Mouse (Mus musculus): Measurements from ENCODE around the gene St3gal3. TPM values are rescaled to one million over a fixed set of nuclear protein-coding genes. Genes with fewer than 3 reads are reported as not detected.

The St3gal3 gene
- polyA plus RNA-seq, 1 experiment = 6.8 TPM

GRCm38 (mm10) chr4:117912131-117912561 is 222.6 kb downstream of the St3gal3 start:
- 91% methylated on average over 13 of the region's 13 CpGs for WGBS
- no peaks in the 10 kb centered on the region; the same call in 1 of the 2 replicates for H3K4me1 ChIP-seq (ENCODE audit: control insufficient read depth, insufficient read depth, low read length)
- H3K27ac ChIP-seq (ENCODE audit: control insufficient read depth, insufficient read depth, low read depth, low read length, poor library complexity) = no peak overlapping the region
- no peak overlapping the region for H3K4me3 ChIP-seq (replicated peaks; ENCODE audit: control insufficient read depth, low read depth, low read length)
- TF ChIP-seq POLR2A (IDR thresholded peaks at IDR 0.05; ENCODE audit: borderline replicate concordance, control insufficient read depth, low read depth, low read length) (no peak), CTCF (IDR thresholded peaks at IDR 0.05; ENCODE audit: control insufficient read depth, insufficient read depth, low read length) (no peak)

GRCm38 (mm10) chr4:117908834-117909453 is 225.8 kb downstream of the St3gal3 start:
- Histone ChIP-seq H3K27ac (ENCODE audit: control insufficient read depth, insufficient read depth, low read depth, low read length, poor library complexity) (no peak overlapping the region), H3K4me3 (replicated peaks; ENCODE audit: control insufficient read depth, low read depth, low read length) (no peak overlapping the region), H3K4me1 (ENCODE audit: control insufficient read depth, insufficient read depth, low read length) (no peaks in the 10 kb centered on the region)
- 80% methylated on average over 8 of the region's 8 CpGs for WGBS
- TF ChIP-seq CTCF (IDR thresholded peaks at IDR 0.05; ENCODE audit: control insufficient read depth, insufficient read depth, low read length) (no peak), POLR2A (IDR thresholded peaks at IDR 0.05; ENCODE audit: borderline replicate concordance, control insufficient read depth, low read depth, low read length) (no peak)

- TF ChIP-seq CTCF (IDR thresholded peaks at IDR 0.05; ENCODE audit: control insufficient read depth, insufficient read depth, low read length) (no peak), POLR2A (IDR thresholded peaks at IDR 0.05; ENCODE audit: borderline replicate concordance, control insufficient read depth, low read depth, low read length) (no peak)
- WGBS = 90% methylated on average over 3 of the region's 3 CpGs
- Histone ChIP-seq H3K4me1 (ENCODE audit: control insufficient read depth, insufficient read depth, low read length) (no peaks in the 10 kb centered on the region), H3K27ac (ENCODE audit: control insufficient read depth, insufficient read depth, low read depth, low read length, poor library complexity) (no peak overlapping the region), H3K4me3 (replicated peaks; ENCODE audit: control insufficient read depth, low read depth, low read length) (no peak overlapping the region)
Observed at GRCm38 (mm10) chr4:117906196-117906595, 228.5 kb downstream of the St3gal3 start.

GRCm38 (mm10) chr4:117904761-117905160 is 230.0 kb downstream of the St3gal3 start:
- H3K27ac ChIP-seq (ENCODE audit: control insufficient read depth, insufficient read depth, low read depth, low read length, poor library complexity) = no peak overlapping the region
- TF ChIP-seq CTCF (IDR thresholded peaks at IDR 0.05; ENCODE audit: control insufficient read depth, insufficient read depth, low read length) (no peak), POLR2A (IDR thresholded peaks at IDR 0.05; ENCODE audit: borderline replicate concordance, control insufficient read depth, low read depth, low read length) (no peak)
- H3K4me3 ChIP-seq (replicated peaks; ENCODE audit: control insufficient read depth, low read depth, low read length) = no peak overlapping the region
- no peaks in the 10 kb centered on the region for H3K4me1 ChIP-seq (ENCODE audit: control insufficient read depth, insufficient read depth, low read length)
- 90% methylated on average over 8 of the region's 8 CpGs for WGBS

GRCm38 (mm10) chr4:117904094-117904493 is 230.6 kb downstream of the St3gal3 start:
- Histone ChIP-seq H3K27ac (ENCODE audit: control insufficient read depth, insufficient read depth, low read depth, low read length, poor library complexity) (no peak overlapping the region), H3K4me1 (ENCODE audit: control insufficient read depth, insufficient read depth, low read length) (no peaks in the 10 kb centered on the region), H3K4me3 (replicated peaks; ENCODE audit: control insufficient read depth, low read depth, low read length) (no peak overlapping the region)
- WGBS = 87% methylated on average over 10 of the region's 10 CpGs
- TF ChIP-seq CTCF (IDR thresholded peaks at IDR 0.05; ENCODE audit: control insufficient read depth, insufficient read depth, low read length) (no peak), POLR2A (IDR thresholded peaks at IDR 0.05; ENCODE audit: borderline replicate concordance, control insufficient read depth, low read depth, low read length) (no peak)

GRCm38 (mm10) chr4:117898111-117898510 is 236.6 kb downstream of the St3gal3 start:
- TF ChIP-seq POLR2A (IDR thresholded peaks at IDR 0.05; ENCODE audit: borderline replicate concordance, control insufficient read depth, low read depth, low read length) (no peak), CTCF (IDR thresholded peaks at IDR 0.05; ENCODE audit: control insufficient read depth, insufficient read depth, low read length) (no peak)
- Histone ChIP-seq H3K4me1 (ENCODE audit: control insufficient read depth, insufficient read depth, low read length) (no peaks in the 10 kb centered on the region), H3K4me3 (replicated peaks; ENCODE audit: control insufficient read depth, low read depth, low read length) (no peak overlapping the region), H3K27ac (ENCODE audit: control insufficient read depth, insufficient read depth, low read depth, low read length, poor library complexity) (no peak overlapping the region)
- 67% methylated on average over 3 of the region's 3 CpGs for WGBS

GRCm38 (mm10) chr4:117896031-117896430 is 238.7 kb downstream of the St3gal3 start:
- Histone ChIP-seq H3K4me3 (replicated peaks; ENCODE audit: control insufficient read depth, low read depth, low read length) (no peak overlapping the region), H3K4me1 (ENCODE audit: control insufficient read depth, insufficient read depth, low read length) (no peaks in the 10 kb centered on the region; the same call in 1 of the 2 replicates), H3K27ac (ENCODE audit: control insufficient read depth, insufficient read depth, low read depth, low read length, poor library complexity) (no peak overlapping the region)
- WGBS = 96% methylated on average over 6 of the region's 6 CpGs
- TF ChIP-seq POLR2A (IDR thresholded peaks at IDR 0.05; ENCODE audit: borderline replicate concordance, control insufficient read depth, low read depth, low read length) = no peak
- no peak for TF ChIP-seq CTCF (IDR thresholded peaks at IDR 0.05; ENCODE audit: control insufficient read depth, insufficient read depth, low read length)

GRCm38 (mm10) chr4:117895339-117895738 is 239.4 kb downstream of the St3gal3 start:
- H3K4me3 ChIP-seq (replicated peaks; ENCODE audit: control insufficient read depth, low read depth, low read length) = no peak overlapping the region
- WGBS = 78% methylated on average over 7 of the region's 7 CpGs
- no peaks in the 10 kb centered on the region; the same call in 1 of the 2 replicates for H3K4me1 ChIP-seq (ENCODE audit: control insufficient read depth, insufficient read depth, low read length)
- H3K27ac ChIP-seq (ENCODE audit: control insufficient read depth, insufficient read depth, low read depth, low read length, poor library complexity) = no peak overlapping the region
- TF ChIP-seq CTCF (IDR thresholded peaks at IDR 0.05; ENCODE audit: control insufficient read depth, insufficient read depth, low read length) = no peak
- TF ChIP-seq POLR2A (IDR thresholded peaks at IDR 0.05; ENCODE audit: borderline replicate concordance, control insufficient read depth, low read depth, low read length) = no peak

Measured in bone marrow, adult 2 months (tissue).